28 mouse cellular contexts compared by ENCODE assay signal in genomic region chrX:74427116-74427515, GRCm38 (mm10). TPM values are rescaled to one million over a fixed set of nuclear protein-coding genes. Genes with fewer than 3 reads are reported as not detected.
DNase-seq lines count a peak whose midpoint lies in the region; ATAC-seq and TF ChIP-seq lines count a peak whose summit lies in the region.
"Had no signal": no experiment of that assay in that cellular context is flagged by ENCODE, and none has a peak within 500 bp of the region (broad histone marks: within the 10 kb centered on the region; RNA-seq: fewer than 3 reads in every experiment).

No protein-coding gene starts in this region.

- H3K4me2 ChIP-seq in liver, embryonic 15.5 days = peak overlapping the region; percentile 76
- H3K4me2 ChIP-seq in stomach, embryonic 15.5 days = no peak overlapping the region
- no peak overlapping the region for H3K4me2 ChIP-seq in kidney, embryonic 14.5 days (replicated peaks; ENCODE audit: low read depth, low read length)
- H3K4me2 ChIP-seq: limb, embryonic 15.5 days had no signal

- H3K27ac ChIP-seq in bone marrow macrophage, adult 2 months (ENCODE audit: insufficient read depth, low read depth, low read length) = peak overlapping the region; percentile 97
- peak overlapping the region; percentile 88 for H3K27ac ChIP-seq in liver, embryonic 15.5 days (replicated peaks)
- peak overlapping the region; percentile 11; the same call in 1 of the 2 replicates for H3K27ac ChIP-seq in stomach, embryonic 15.5 days
- no peak overlapping the region for H3K27ac ChIP-seq in kidney, embryonic 14.5 days (ENCODE audit: low read depth, low read length)
- H3K27ac ChIP-seq: forebrain, embryonic 13.5 days; limb, embryonic 15.5 days had no signal

- WGBS in liver, embryonic 15.5 days (ENCODE audit: insufficient replicate concordance) = 68% methylated on average over 3 of the region's 3 CpGs
- WGBS in stomach, embryonic 15.5 days = 66% methylated on average over 3 of the region's 3 CpGs
- WGBS in kidney, embryonic 14.5 days = 68% methylated on average over 3 of the region's 3 CpGs

- TF ChIP-seq CTCF in bone marrow macrophage, adult 2 months (IDR thresholded peaks at IDR 0.05; ENCODE audit: low read depth, low read length) = no peak

- peak; percentile 6 for DNase-seq in layer of hippocampus, adult 11-12 months (ENCODE audit: low spot score)
- DNase-seq in layer of hippocampus, postnatal 25 days (ENCODE audit: extremely low spot score in 1 of 2, low spot score in 1 of 2) = no peak
- no peak for DNase-seq in yolk sac, embryonic 10.5 days (ENCODE audit: low spot score)
- DNase-seq: adrenal gland, postnatal 10 days; cerebellum, adult 2 months; cerebellum, postnatal 36 days; gastrocnemius, postnatal 10 days; kidney, adult 8-10 months; kidney, postnatal 36 days; layer of hippocampus, adult 9-11 months; lung, postnatal 14 days; right cerebral cortex, postnatal 25 days; thymus, postnatal 25 days had no signal

- H3K9ac ChIP-seq in liver, embryonic 15.5 days = 0 out of 2 replicates have a peak overlapping the region, but pooled peaks have one; percentile 18
- H3K9ac ChIP-seq in stomach, embryonic 15.5 days = no peak overlapping the region
- H3K9ac ChIP-seq in kidney, embryonic 14.5 days (ENCODE audit: low read depth, low read length) = no peak overlapping the region
- H3K9ac ChIP-seq: limb, embryonic 15.5 days had no signal

- TF ChIP-seq POLR2A in bone marrow macrophage, adult 2 months (IDR thresholded peaks at IDR 0.05; ENCODE audit: borderline replicate concordance, low read depth, low read length) = no peak

- H3K4me1 ChIP-seq in bone marrow macrophage, adult 2 months (ENCODE audit: control insufficient read depth, insufficient read depth, low read length) = peaks cover 25% of the 10 kb centered on the region
- peaks cover 56% of the 10 kb centered on the region for H3K4me1 ChIP-seq in liver, embryonic 15.5 days (replicated peaks)
- H3K4me1 ChIP-seq in stomach, embryonic 15.5 days = no peaks in the 10 kb centered on the region
- H3K4me1 ChIP-seq in kidney, embryonic 14.5 days (ENCODE audit: control insufficient read depth, insufficient read depth, low read length) = no peaks in the 10 kb centered on the region

- no peak for ATAC-seq in liver, embryonic 15.5 days (ENCODE audit: insufficient read depth)
- no peak for ATAC-seq in stomach, embryonic 15.5 days (ENCODE audit: insufficient read depth, low FRiP score, low read depth)
- no peak for ATAC-seq in granulocyte monocyte progenitor cell, adult 5-6 weeks (replicated peaks; ENCODE audit: poor library complexity, severe bottlenecking)
- ATAC-seq in kidney, embryonic 14.5 days (ENCODE audit: low FRiP score, low TSS enrichment) = no peak
- ATAC-seq: forebrain, embryonic 13.5 days; midbrain, embryonic 16.5 days; Patski had no signal

- H3K36me3 ChIP-seq in liver, embryonic 15.5 days (replicated peaks) = 0 out of 2 replicates have a peak, but pooled peaks cover 3% of the 10 kb centered on the region
- no peaks in the 10 kb centered on the region for H3K36me3 ChIP-seq in stomach, embryonic 15.5 days
- H3K36me3 ChIP-seq in kidney, embryonic 14.5 days (ENCODE audit: control insufficient read depth, insufficient read depth, low read length) = no peaks in the 10 kb centered on the region
- H3K36me3 ChIP-seq: limb, embryonic 15.5 days had no signal

- H3K4me3 ChIP-seq in bone marrow macrophage, adult 2 months (ENCODE audit: insufficient read depth, low read length) = peak overlapping the region; percentile 74
- peak overlapping the region; percentile 68 for H3K4me3 ChIP-seq in liver, embryonic 15.5 days (replicated peaks)
- H3K4me3 ChIP-seq in stomach, embryonic 15.5 days (replicated peaks) = no peak overlapping the region
- H3K4me3 ChIP-seq in kidney, embryonic 14.5 days (ENCODE audit: low read length) = no peak overlapping the region

- no peaks in the 10 kb centered on the region for H3K9me3 ChIP-seq in liver, embryonic 15.5 days (replicated peaks)
- H3K9me3 ChIP-seq in stomach, embryonic 15.5 days = no peaks in the 10 kb centered on the region
- H3K9me3 ChIP-seq in kidney, embryonic 14.5 days (ENCODE audit: control insufficient read depth, low read length) = no peaks in the 10 kb centered on the region
- H3K9me3 ChIP-seq: forebrain, embryonic 13.5 days; limb, embryonic 15.5 days had no signal

- no peaks in the 10 kb centered on the region for H3K27me3 ChIP-seq in liver, embryonic 15.5 days
- no peaks in the 10 kb centered on the region for H3K27me3 ChIP-seq in stomach, embryonic 15.5 days (replicated peaks)
- no peaks in the 10 kb centered on the region for H3K27me3 ChIP-seq in kidney, embryonic 14.5 days (ENCODE audit: control insufficient read depth, insufficient read depth, low read length)
- H3K27me3 ChIP-seq: forebrain, embryonic 13.5 days; limb, embryonic 15.5 days; Patski had no signal

RNA-seq across cellular contexts. Expression of gene G6pdx, which starts 1.9 kb away (rescaled TPM):
- 10 to 100 TPM; 24.9 to 27.7 TPM for total RNA-seq in layer of hippocampus, postnatal 25 days (2021)
- polyA plus RNA-seq in bone marrow macrophage, adult 2 months (2012; ENCODE audit: insufficient read depth, insufficient read length, missing spikeins) = 156 and 180 TPM in 2 replicates
- 46.1 and 48.9 TPM in 2 replicates for polyA plus RNA-seq in liver, embryonic 15.5 days (2015; fragmentation: Nextera tagmentation; extraction: Ambion mirVana)
- 71.1 and 76.5 TPM in 2 replicates for polyA plus RNA-seq in stomach, embryonic 15.5 days (2015; fragmentation: Nextera tagmentation; extraction: Ambion mirVana)
- 164 and 168 TPM in 2 replicates for total RNA-seq in granulocyte monocyte progenitor cell, adult 5-6 weeks (2014; fragmentation: Nextera tagmentation)
- total RNA-seq in granulocyte monocyte progenitor cell, adult 5-6 weeks (2017) = 120 and 126 TPM in 2 replicates
- polyA plus RNA-seq in kidney, embryonic 14.5 days (2014; fragmentation: Nextera tagmentation; extraction: Ambion mirVana) = 41.4 and 49.6 TPM in 2 replicates

RNA-seq across cellular contexts. Expression of gene Ikbkg, which starts 34.0 kb away (rescaled TPM):
- total RNA-seq in layer of hippocampus, postnatal 25 days (2021) = 10 to 100 TPM; 51.0 to 56.3 TPM
- 28.4 and 34.5 TPM in 2 replicates for polyA plus RNA-seq in bone marrow macrophage, adult 2 months (2012; ENCODE audit: insufficient read depth, insufficient read length, missing spikeins)
- polyA plus RNA-seq in liver, embryonic 15.5 days (2015; fragmentation: Nextera tagmentation; extraction: Ambion mirVana) = 21.5 and 26.2 TPM in 2 replicates
- polyA plus RNA-seq in stomach, embryonic 15.5 days (2015; fragmentation: Nextera tagmentation; extraction: Ambion mirVana) = 19.9 and 20.1 TPM in 2 replicates
- 13.1 and 23.7 TPM in 2 replicates for total RNA-seq in granulocyte monocyte progenitor cell, adult 5-6 weeks (2014; fragmentation: Nextera tagmentation)
- 23.1 and 57.0 TPM in 2 replicates for total RNA-seq in granulocyte monocyte progenitor cell, adult 5-6 weeks (2017)
- polyA plus RNA-seq in kidney, embryonic 14.5 days (2014; fragmentation: Nextera tagmentation; extraction: Ambion mirVana) = 12.7 and 22.0 TPM in 2 replicates

RNA-seq across cellular contexts. Expression of gene Fam3a, which starts 34.0 kb away (rescaled TPM):
- total RNA-seq in layer of hippocampus, postnatal 25 days (2021) = 10 to 100 TPM; 17.8 to 24.9 TPM
- polyA plus RNA-seq in bone marrow macrophage, adult 2 months (2012; ENCODE audit: insufficient read depth, insufficient read length, missing spikeins) = 22.2 and 26.8 TPM in 2 replicates
- polyA plus RNA-seq in liver, embryonic 15.5 days (2015; fragmentation: Nextera tagmentation; extraction: Ambion mirVana) = 11.0 and 12.0 TPM in 2 replicates
- 36.0 and 36.1 TPM in 2 replicates for polyA plus RNA-seq in stomach, embryonic 15.5 days (2015; fragmentation: Nextera tagmentation; extraction: Ambion mirVana)
- 8.8 and 21.1 TPM in 2 replicates for total RNA-seq in granulocyte monocyte progenitor cell, adult 5-6 weeks (2014; fragmentation: Nextera tagmentation)
- total RNA-seq in granulocyte monocyte progenitor cell, adult 5-6 weeks (2017) = 12.3 and 14.7 TPM in 2 replicates
- 29.4 and 36.3 TPM in 2 replicates for polyA plus RNA-seq in kidney, embryonic 14.5 days (2014; fragmentation: Nextera tagmentation; extraction: Ambion mirVana)

RNA-seq across cellular contexts. Expression of gene Slc10a3, which starts 54.0 kb away (rescaled TPM):
- total RNA-seq in layer of hippocampus, postnatal 25 days (2021) = 1 to 10 TPM; 3.0 to 3.5 TPM
- polyA plus RNA-seq in bone marrow macrophage, adult 2 months (2012; ENCODE audit: insufficient read depth, insufficient read length, missing spikeins) = 13.5 and 15.2 TPM in 2 replicates
- polyA plus RNA-seq in liver, embryonic 15.5 days (2015; fragmentation: Nextera tagmentation; extraction: Ambion mirVana) = 6.1 and 6.5 TPM in 2 replicates
- polyA plus RNA-seq in stomach, embryonic 15.5 days (2015; fragmentation: Nextera tagmentation; extraction: Ambion mirVana) = 17.8 and 17.9 TPM in 2 replicates
- 32.0 and 39.6 TPM in 2 replicates for total RNA-seq in granulocyte monocyte progenitor cell, adult 5-6 weeks (2014; fragmentation: Nextera tagmentation)
- 12.8 and 18.3 TPM in 2 replicates for total RNA-seq in granulocyte monocyte progenitor cell, adult 5-6 weeks (2017)
- polyA plus RNA-seq in kidney, embryonic 14.5 days (2014; fragmentation: Nextera tagmentation; extraction: Ambion mirVana) = 16.2 and 23.5 TPM in 2 replicates

RNA-seq across cellular contexts. Expression of gene Gm6880, which starts 54.1 kb away (rescaled TPM):
- total RNA-seq in layer of hippocampus, postnatal 25 days (2021) = not detected
- polyA plus RNA-seq in bone marrow macrophage, adult 2 months (2012; ENCODE audit: insufficient read depth, insufficient read length, missing spikeins) = not detected in 2 replicates
- not detected in 2 replicates for polyA plus RNA-seq in liver, embryonic 15.5 days (2015; fragmentation: Nextera tagmentation; extraction: Ambion mirVana)
- not detected in 2 replicates for polyA plus RNA-seq in stomach, embryonic 15.5 days (2015; fragmentation: Nextera tagmentation; extraction: Ambion mirVana)
- total RNA-seq in granulocyte monocyte progenitor cell, adult 5-6 weeks (2014; fragmentation: Nextera tagmentation) = not detected in 2 replicates
- not detected in 2 replicates for total RNA-seq in granulocyte monocyte progenitor cell, adult 5-6 weeks (2017)
- not detected in 2 replicates for polyA plus RNA-seq in kidney, embryonic 14.5 days (2014; fragmentation: Nextera tagmentation; extraction: Ambion mirVana)
- total RNA-seq: adrenal gland, postnatal 10 days; gastrocnemius, postnatal 10 days; heart, adult 8-10 months; left cerebral cortex, postnatal 25 days had no signal
- polyA plus RNA-seq: cerebellum, adult 2 months; forebrain, embryonic 13.5 days; frontal cortex, adult 2 months; heart, postnatal 0 days; hindbrain, embryonic 11.5 days; intestine, embryonic 14.5 days; midbrain, embryonic 16.5 days; Patski had no signal

Comparison
In these comparisons a context has a peak if more than half of its experiments do, and no peak if none do; other contexts are left out.
1. H3K4me3 ChIP-seq: peak in bone marrow macrophage, adult 2 months (single experiment) and liver, embryonic 15.5 days (single experiment); none in stomach, embryonic 15.5 days (single experiment) and kidney, embryonic 14.5 days (single experiment).